8 mouse cellular contexts compared by ENCODE assay signal in the genomic region with DNA sequence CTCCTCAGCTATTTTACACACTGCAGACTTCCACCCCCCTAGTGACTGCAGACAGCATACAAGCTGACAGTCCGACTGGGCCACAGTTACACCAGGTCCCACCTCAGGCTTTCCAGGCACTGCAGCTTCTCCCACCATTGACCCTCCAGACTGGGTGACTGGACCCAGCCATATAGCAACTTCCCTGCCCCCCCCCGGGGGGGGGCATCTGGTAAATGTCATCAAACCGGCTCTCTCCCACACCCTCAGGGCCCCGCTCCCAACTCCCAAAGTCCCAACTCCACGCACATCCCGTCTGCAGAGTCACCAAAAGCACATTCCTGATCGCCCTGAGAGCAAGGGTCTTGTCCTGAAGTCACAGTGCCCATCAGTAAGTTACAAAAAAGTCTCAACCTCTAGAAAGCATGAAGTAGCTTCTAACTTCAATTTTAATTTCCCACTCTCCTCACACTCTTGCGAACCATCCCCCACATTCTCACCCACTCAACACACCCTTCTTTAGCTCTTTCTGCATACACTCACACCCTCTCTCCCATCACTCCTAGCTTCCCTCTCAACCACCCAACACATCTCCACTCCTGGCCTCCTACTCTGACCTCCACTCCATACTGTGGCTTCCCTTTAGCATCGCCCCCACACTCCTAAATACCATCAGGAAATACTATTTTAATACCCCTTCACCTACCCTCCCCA. TPM values are rescaled to one million over a fixed set of nuclear protein-coding genes. Genes with fewer than 3 reads are reported as not detected.
DNase-seq lines count a peak whose midpoint lies in the region; ATAC-seq and TF ChIP-seq lines count a peak whose summit lies in the region.

No protein-coding gene starts in this region.

- H3K4me1 ChIP-seq in kidney, embryonic 15.5 days = peaks cover 75% of the 10 kb centered on the region
- H3K4me1 ChIP-seq in embryonic facial prominence, embryonic 11.5 days (ENCODE audit: control insufficient read depth, insufficient read depth, low read length) = peaks cover 8% of the 10 kb centered on the region
- H3K4me1 ChIP-seq in intestine, embryonic 16.5 days (ENCODE audit: control insufficient read depth, insufficient read depth, low read length) = peaks cover 43% of the 10 kb centered on the region
- H3K4me1 ChIP-seq in midbrain, postnatal 0 days (ENCODE audit: insufficient read depth, low read length) = peaks cover 22% of the 10 kb centered on the region

- no peak for DNase-seq in kidney, postnatal 14 days
- no peak for DNase-seq in embryonic facial prominence, embryonic 11.5 days (ENCODE audit: low spot score)
- no peak for DNase-seq in midbrain, postnatal 0 days (ENCODE audit: low spot score)
- no peak for DNase-seq in spleen, adult 12 weeks (ENCODE audit: low spot score)
- no peak for DNase-seq in ovary, postnatal 14 days (ENCODE audit: low spot score)
- DNase-seq in Muller cell, postnatal 12 days (ENCODE audit: inconsistent ontology term) = no peak

- peak overlapping the region; percentile 86 for H3K27ac ChIP-seq in kidney, embryonic 15.5 days
- H3K27ac ChIP-seq in embryonic facial prominence, embryonic 11.5 days (replicated peaks; ENCODE audit: low read depth, low read length) = no peak overlapping the region
- H3K27ac ChIP-seq in intestine, embryonic 16.5 days (ENCODE audit: low read length) = peak overlapping the region; percentile 93
- H3K27ac ChIP-seq in midbrain, postnatal 0 days (ENCODE audit: low read depth, low read length) = no peak overlapping the region

- H3K4me3 ChIP-seq in kidney, embryonic 15.5 days (replicated peaks) = peak overlapping the region; percentile 72
- H3K4me3 ChIP-seq in embryonic facial prominence, embryonic 11.5 days (ENCODE audit: low read depth, low read length) = peak overlapping the region; percentile 98
- H3K4me3 ChIP-seq in intestine, embryonic 16.5 days (ENCODE audit: low read length) = peak overlapping the region; percentile 99
- peak overlapping the region; percentile 99 for H3K4me3 ChIP-seq in midbrain, postnatal 0 days (ENCODE audit: low read depth, low read length)

- H3K36me3 ChIP-seq in kidney, embryonic 15.5 days = no peaks in the 10 kb centered on the region
- H3K36me3 ChIP-seq in embryonic facial prominence, embryonic 11.5 days (replicated peaks; ENCODE audit: control insufficient read depth, insufficient read depth, low read depth, low read length) = no peaks in the 10 kb centered on the region
- H3K36me3 ChIP-seq in intestine, embryonic 16.5 days (ENCODE audit: control insufficient read depth, insufficient read depth, low read length) = no peaks in the 10 kb centered on the region
- H3K36me3 ChIP-seq in midbrain, postnatal 0 days (ENCODE audit: insufficient read depth, low read length) = no peaks in the 10 kb centered on the region

- WGBS in kidney, embryonic 15.5 days = 14% methylated on average over 9 of the region's 9 CpGs
- WGBS in embryonic facial prominence, embryonic 11.5 days = 20% methylated on average over 9 of the region's 9 CpGs
- 12% methylated on average over 9 of the region's 9 CpGs for WGBS in intestine, embryonic 16.5 days
- 33% methylated on average over 9 of the region's 9 CpGs for WGBS in midbrain, postnatal 0 days

- peak overlapping the region; percentile 87 for H3K4me2 ChIP-seq in kidney, embryonic 15.5 days
- peak overlapping the region; percentile 75 for H3K4me2 ChIP-seq in embryonic facial prominence, embryonic 11.5 days (ENCODE audit: low read depth, low read length)
- peak overlapping the region; percentile 74 for H3K4me2 ChIP-seq in intestine, embryonic 16.5 days (ENCODE audit: low read depth, low read length)
- H3K4me2 ChIP-seq in midbrain, postnatal 0 days (ENCODE audit: low read depth, low read length, poor library complexity, severe bottlenecking) = peak overlapping the region; percentile 91

- H3K27me3 ChIP-seq in kidney, embryonic 15.5 days = no peaks in the 10 kb centered on the region
- H3K27me3 ChIP-seq in embryonic facial prominence, embryonic 11.5 days (ENCODE audit: control insufficient read depth, insufficient read depth, low read length) = no peaks in the 10 kb centered on the region
- H3K27me3 ChIP-seq in intestine, embryonic 16.5 days (replicated peaks; ENCODE audit: control insufficient read depth, insufficient read depth, low read length) = no peaks in the 10 kb centered on the region
- no peaks in the 10 kb centered on the region for H3K27me3 ChIP-seq in midbrain, postnatal 0 days (ENCODE audit: insufficient read depth, low read length)

- TF ChIP-seq CTCF in midbrain, postnatal 0 days (IDR thresholded peaks at IDR 0.05) = no peak

- H3K9me3 ChIP-seq in kidney, embryonic 15.5 days (replicated peaks) = no peaks in the 10 kb centered on the region
- no peaks in the 10 kb centered on the region for H3K9me3 ChIP-seq in embryonic facial prominence, embryonic 11.5 days (replicated peaks; ENCODE audit: control insufficient read depth, low read length)
- no peaks in the 10 kb centered on the region for H3K9me3 ChIP-seq in intestine, embryonic 16.5 days (ENCODE audit: control insufficient read depth, low read length)
- no peaks in the 10 kb centered on the region for H3K9me3 ChIP-seq in midbrain, postnatal 0 days (ENCODE audit: low read length)

- ATAC-seq in kidney, embryonic 15.5 days (replicated peaks; ENCODE audit: low FRiP score) = no peak
- no peak for ATAC-seq in embryonic facial prominence, embryonic 11.5 days (replicated peaks; ENCODE audit: insufficient number of reproducible peaks, low FRiP score, low TSS enrichment, low read depth)
- ATAC-seq in intestine, embryonic 16.5 days = no peak
- no peak for ATAC-seq in midbrain, postnatal 0 days (ENCODE audit: low FRiP score)

- peak overlapping the region; percentile 92 for H3K9ac ChIP-seq in kidney, embryonic 15.5 days
- H3K9ac ChIP-seq in embryonic facial prominence, embryonic 11.5 days (replicated peaks; ENCODE audit: low read length) = peak overlapping the region; percentile 95
- peak overlapping the region; percentile 100 for H3K9ac ChIP-seq in intestine, embryonic 16.5 days (ENCODE audit: low read depth, low read length)
- peak overlapping the region; percentile 98 for H3K9ac ChIP-seq in midbrain, postnatal 0 days (replicated peaks; ENCODE audit: low read length, poor library complexity, severe bottlenecking)

RNA-seq across cellular contexts. Expression of gene Actn4, which starts 1.6 kb away (rescaled TPM):
- polyA plus RNA-seq in kidney, embryonic 15.5 days (2015; fragmentation: Nextera tagmentation; extraction: Ambion mirVana) = 288 and 312 TPM in 2 replicates
- 190 and 201 TPM in 2 replicates for polyA plus RNA-seq in embryonic facial prominence, embryonic 11.5 days (2014; fragmentation: Nextera tagmentation; extraction: Ambion mirVana)
- polyA plus RNA-seq in intestine, embryonic 16.5 days (2015; fragmentation: Nextera tagmentation; extraction: Ambion mirVana) = 402 and 447 TPM in 2 replicates
- total RNA-seq in midbrain, postnatal 0 days (2014; rRNA removed) = 74.7 and 86.9 TPM in 2 replicates
- 101 and 105 TPM in 2 replicates for polyA plus RNA-seq in midbrain, postnatal 0 days (2015; fragmentation: Nextera tagmentation; extraction: Ambion mirVana)

RNA-seq across cellular contexts. Expression of gene Eif3k, which starts 21.2 kb away (rescaled TPM):
- 401 and 402 TPM in 2 replicates for polyA plus RNA-seq in kidney, embryonic 15.5 days (2015; fragmentation: Nextera tagmentation; extraction: Ambion mirVana)
- polyA plus RNA-seq in embryonic facial prominence, embryonic 11.5 days (2014; fragmentation: Nextera tagmentation; extraction: Ambion mirVana) = 439 and 446 TPM in 2 replicates
- 355 and 362 TPM in 2 replicates for polyA plus RNA-seq in intestine, embryonic 16.5 days (2015; fragmentation: Nextera tagmentation; extraction: Ambion mirVana)
- total RNA-seq in midbrain, postnatal 0 days (2014; rRNA removed) = 405 and 482 TPM in 2 replicates
- polyA plus RNA-seq in midbrain, postnatal 0 days (2015; fragmentation: Nextera tagmentation; extraction: Ambion mirVana) = 292 and 309 TPM in 2 replicates

RNA-seq across cellular contexts. Expression of gene Map4k1, which starts 21.4 kb away (rescaled TPM):
- 9.0 and 9.6 TPM in 2 replicates for polyA plus RNA-seq in kidney, embryonic 15.5 days (2015; fragmentation: Nextera tagmentation; extraction: Ambion mirVana)
- 6.4 and 8.1 TPM in 2 replicates for polyA plus RNA-seq in embryonic facial prominence, embryonic 11.5 days (2014; fragmentation: Nextera tagmentation; extraction: Ambion mirVana)
- polyA plus RNA-seq in intestine, embryonic 16.5 days (2015; fragmentation: Nextera tagmentation; extraction: Ambion mirVana) = 6.9 and 7.3 TPM in 2 replicates
- 5.6 and 17.4 TPM in 2 replicates for total RNA-seq in midbrain, postnatal 0 days (2014; rRNA removed)
- 18.2 and 21.0 TPM in 2 replicates for polyA plus RNA-seq in midbrain, postnatal 0 days (2015; fragmentation: Nextera tagmentation; extraction: Ambion mirVana)

Comparison
In these comparisons a context has a peak if more than half of its experiments do, and no peak if none do; other contexts are left out.
1. H3K27ac ChIP-seq: peak in kidney, embryonic 15.5 days (single experiment) and intestine, embryonic 16.5 days (single experiment); none in embryonic facial prominence, embryonic 11.5 days (single experiment) and midbrain, postnatal 0 days (single experiment).
2. Peak in every context shown above with its lines, with median percentiles within 50 percentile points of each other: H3K4me2 ChIP-seq, H3K4me3 ChIP-seq and H3K9ac ChIP-seq.